Mouse (Mus musculus) intestine, embryonic 15.5 days (tissue): ENCODE measurements around the gene Rbm38. TPM values are rescaled to one million over a fixed set of nuclear protein-coding genes. Genes with fewer than 3 reads are reported as not detected.
A peak's percentile ranks its signal among the peaks of the same experiment; 100 is the strongest.

Source experiments
- ATAC-seq: fragments of 200-750 bp; cut with Nextera tagmentation; 2 replicates; pipeline ENCODE4 v1.8.0; 2017; ENCODE audit warnings: moderate TSS enrichment, moderate library complexity
- H3K27ac ChIP-seq: fragments of 300-500 bp; sonication (generic); 2 replicates; pipeline ENCODE4 v1.5.1; 2015; ENCODE audit warnings: mild to moderate bottlenecking, inconsistent platforms
- H3K27me3 ChIP-seq: fragments of 300-500 bp; sonication (generic); replicated peaks from 2 replicates; pipeline ENCODE4 v1.6.1; 2015; ENCODE audit warnings: inconsistent platforms
- H3K36me3 ChIP-seq: fragments of 300-500 bp; sonication (generic); 2 replicates; pipeline ENCODE4 v1.6.1; 2015; ENCODE audit warnings: inconsistent platforms
- H3K4me1 ChIP-seq: fragments of 300-500 bp; sonication (generic); replicated peaks from 2 replicates; pipeline ENCODE4 v1.6.1; 2015; ENCODE audit warnings: inconsistent platforms
- H3K4me2 ChIP-seq: fragments of 300-500 bp; sonication (generic); replicated peaks from 2 replicates; pipeline ENCODE4 v1.6.1; 2015; ENCODE audit warnings: mild to moderate bottlenecking, inconsistent platforms
- H3K4me3 ChIP-seq: fragments of 300-500 bp; sonication (generic); replicated peaks from 2 replicates; pipeline ENCODE4 v1.5.1; 2015; ENCODE audit warnings: inconsistent platforms
- H3K9ac ChIP-seq: fragments of 300-500 bp; sonication (generic); 2 replicates; pipeline ENCODE4 v1.6.1; 2015; ENCODE audit warnings: inconsistent platforms
- H3K9me3 ChIP-seq: fragments of 300-500 bp; sonication (generic); 2 replicates; pipeline ENCODE4 v1.6.1; 2016; ENCODE audit warnings: inconsistent platforms
- WGBS: fragments of 180-500 bp; shearing (Covaris S2); methylation state at CpG from one replicate; pipeline ENCODE4 v1.1.7; 2015; 5-methylcytosine and 5-hydroxymethylcytosine counted together
- polyA plus RNA-seq: library from polyadenylated mRNA; unstranded; fragments of >200 nt; fragmentation: Nextera tagmentation; extraction: Ambion mirVana; gene quantifications from 2 replicates; pipeline ENCODE4 v1.2.1, GENCODE M21; 2015

The Rbm38 gene
- polyA plus RNA-seq, 1 experiment from 2014 or later: 49.2 TPM

DNA sequence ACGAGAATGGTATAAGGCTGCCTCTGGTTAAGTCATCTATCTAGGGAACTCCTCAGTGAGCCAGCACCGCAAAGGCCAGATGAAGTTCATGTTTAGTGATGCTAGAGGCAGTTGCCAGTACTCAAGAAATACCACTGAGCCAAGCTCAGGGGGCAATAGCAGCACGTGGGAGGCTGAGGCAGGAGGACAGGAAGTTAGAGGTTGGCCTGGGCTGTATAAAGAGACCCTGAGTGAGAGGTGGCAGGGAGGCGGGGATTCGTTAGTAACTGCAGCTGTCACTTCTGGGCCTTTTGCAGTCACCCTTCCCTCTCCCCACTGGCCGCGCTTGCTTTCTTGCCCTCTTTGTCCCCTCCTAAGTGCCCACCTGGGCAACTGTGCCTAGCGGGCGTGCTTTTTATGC lies 976 bp upstream of the Rbm38 start:
- H3K9ac ChIP-seq: peak overlapping the region; percentile 51
- H3K4me1 ChIP-seq: peaks cover 37% of the 10 kb centered on the region
- 21% methylated on average over 9 of the region's 9 CpGs for WGBS
- peak overlapping the region; percentile 90 for H3K4me2 ChIP-seq
- H3K4me3 ChIP-seq: peak overlapping the region; percentile 38
- no peaks in the 10 kb centered on the region for H3K9me3 ChIP-seq
- 0 out of 2 replicates have a peak, but pooled peaks cover 4% of the 10 kb centered on the region for H3K27me3 ChIP-seq
- H3K36me3 ChIP-seq: peaks cover 7% of the 10 kb centered on the region; the same call in 1 of the 2 replicates
- no peak overlapping the region for H3K27ac ChIP-seq
- ATAC-seq: no peak

- peaks cover 2% of the 10 kb centered on the region; the same call in 1 of the 2 replicates for H3K36me3 ChIP-seq
- peaks cover 42% of the 10 kb centered on the region for H3K4me1 ChIP-seq
- H3K27me3 ChIP-seq: 0 out of 2 replicates have a peak, but pooled peaks cover 4% of the 10 kb centered on the region
- H3K9ac ChIP-seq: peak overlapping the region; percentile 51
- peak; percentile 80 for ATAC-seq
- no peaks in the 10 kb centered on the region for H3K9me3 ChIP-seq
- H3K27ac ChIP-seq: no peak overlapping the region
- H3K4me2 ChIP-seq: peak overlapping the region; percentile 90
- under 1% methylated on average over 29 of the region's 29 CpGs for WGBS
- H3K4me3 ChIP-seq: peak overlapping the region; percentile 38
Measured at GRCm38 (mm10) chr2:173019790-173020189, 508 bp upstream of the Rbm38 start.

DNA sequence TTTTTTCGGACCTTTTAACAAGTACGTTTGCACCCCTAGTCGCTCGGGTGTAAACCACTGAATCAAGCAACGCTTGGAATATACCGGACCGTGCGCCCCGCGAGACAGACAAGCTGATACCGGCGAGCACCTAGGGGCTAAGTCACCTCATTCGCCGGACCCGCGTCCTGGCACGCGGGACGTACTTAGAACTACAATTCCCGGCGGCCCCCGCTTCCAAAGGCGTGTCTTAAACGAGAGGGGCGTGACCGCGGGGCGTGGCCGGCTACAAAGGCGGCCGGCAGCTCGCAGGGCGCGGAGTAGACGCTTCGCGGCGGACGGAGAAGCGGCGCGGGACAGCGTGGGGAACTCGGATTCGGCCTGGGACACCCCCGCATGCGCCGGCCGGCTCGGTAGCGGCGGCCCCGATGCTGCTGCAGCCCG lies 1.3 kb downstream of the Rbm38 start:
- ATAC-seq: peak; percentile 75
- H3K4me3 ChIP-seq: peak overlapping the region; percentile 83
- peak overlapping the region; percentile 69 for H3K9ac ChIP-seq
- H3K9me3 ChIP-seq: no peaks in the 10 kb centered on the region
- H3K27me3 ChIP-seq: 0 out of 2 replicates have a peak, but pooled peaks cover 4% of the 10 kb centered on the region
- peak overlapping the region; percentile 82 for H3K4me2 ChIP-seq
- peaks cover 60% of the 10 kb centered on the region for H3K4me1 ChIP-seq
- H3K36me3 ChIP-seq: no peaks in the 10 kb centered on the region
- WGBS: under 1% methylated on average over 54 of the region's 54 CpGs
- H3K27ac ChIP-seq: 0 out of 2 replicates have a peak overlapping the region, but pooled peaks have one; percentile 56

- Histone ChIP-seq H3K27ac (0 out of 2 replicates have a peak overlapping the region, but pooled peaks have one; percentile 56), H3K4me2 (peak overlapping the region; percentile 82), H3K27me3 (0 out of 2 replicates have a peak, but pooled peaks cover 4% of the 10 kb centered on the region), H3K4me3 (peak overlapping the region; percentile 83), H3K36me3 (no peaks in the 10 kb centered on the region), H3K4me1 (peaks cover 66% of the 10 kb centered on the region), H3K9ac (peak overlapping the region; percentile 69), H3K9me3 (no peaks in the 10 kb centered on the region)
- WGBS: under 1% methylated on average over 51 of the region's 51 CpGs
- ATAC-seq: peak; percentile 19
Measured at GRCm38 (mm10) chr2:173022056-173022681, 1.9 kb downstream of the Rbm38 start.

GRCm38 (mm10) chr2:173022813-173023212 lies 2.5 kb downstream of the Rbm38 start:
- 27% methylated on average over 10 of the region's 10 CpGs for WGBS
- peak overlapping the region; percentile 69 for H3K9ac ChIP-seq
- H3K27me3 ChIP-seq: 0 out of 2 replicates have a peak, but pooled peaks cover 4% of the 10 kb centered on the region
- peak overlapping the region; percentile 82 for H3K4me2 ChIP-seq
- peak overlapping the region; percentile 83 for H3K4me3 ChIP-seq
- no peak for ATAC-seq
- peaks cover 71% of the 10 kb centered on the region for H3K4me1 ChIP-seq
- no peaks in the 10 kb centered on the region for H3K9me3 ChIP-seq
- H3K27ac ChIP-seq: peak overlapping the region; percentile 42
- H3K36me3 ChIP-seq: no peaks in the 10 kb centered on the region

- Histone ChIP-seq H3K4me3 (peak overlapping the region; percentile 83), H3K36me3 (no peaks in the 10 kb centered on the region), H3K27ac (peak overlapping the region; percentile 42), H3K4me1 (peaks cover 74% of the 10 kb centered on the region), H3K4me2 (peak overlapping the region; percentile 82), H3K27me3 (0 out of 2 replicates have a peak, but pooled peaks cover 4% of the 10 kb centered on the region), H3K9ac (peak overlapping the region; percentile 69), H3K9me3 (no peaks in the 10 kb centered on the region)
- peak; percentile 24 for ATAC-seq
- WGBS: 62% methylated on average over 7 of the region's 7 CpGs
Measured at GRCm38 (mm10) chr2:173023371-173023851, 3.1 kb downstream of the Rbm38 start.

DNA sequence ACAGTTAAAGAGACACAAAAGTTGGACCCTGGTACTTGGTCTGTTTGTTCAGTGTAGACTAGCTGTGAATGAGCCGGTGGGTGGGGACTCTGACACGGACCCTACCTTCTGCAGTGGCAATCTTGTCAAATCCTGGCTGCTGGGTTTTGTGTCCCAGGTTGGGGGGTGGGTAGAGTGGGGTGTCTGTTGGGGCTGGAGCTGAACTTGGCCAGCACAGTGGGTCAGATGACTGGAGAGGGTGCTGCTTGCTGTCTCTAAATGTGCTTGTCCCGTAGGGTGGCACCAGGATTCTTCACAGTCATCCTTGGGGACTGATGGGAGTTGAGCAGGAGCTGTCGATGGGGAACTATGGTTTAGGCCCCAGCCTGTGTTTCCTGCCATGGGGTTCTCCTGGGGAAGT lies 3.7 kb downstream of the Rbm38 start:
- H3K36me3 ChIP-seq: peaks cover under 1% of the 10 kb centered on the region; the same call in 1 of the 2 replicates
- H3K4me3 ChIP-seq: peak overlapping the region; percentile 83
- H3K9me3 ChIP-seq: no peaks in the 10 kb centered on the region
- H3K27ac ChIP-seq: no peak overlapping the region
- peak; percentile 13; the same call in 1 of the 2 replicates for ATAC-seq
- 0 out of 2 replicates have a peak, but pooled peaks cover 4% of the 10 kb centered on the region for H3K27me3 ChIP-seq
- peaks cover 70% of the 10 kb centered on the region for H3K4me1 ChIP-seq
- peak overlapping the region; percentile 69; the same call in 1 of the 2 replicates for H3K9ac ChIP-seq
- WGBS: 66% methylated on average over 4 of the region's 4 CpGs
- H3K4me2 ChIP-seq: peak overlapping the region; percentile 82

DNA sequence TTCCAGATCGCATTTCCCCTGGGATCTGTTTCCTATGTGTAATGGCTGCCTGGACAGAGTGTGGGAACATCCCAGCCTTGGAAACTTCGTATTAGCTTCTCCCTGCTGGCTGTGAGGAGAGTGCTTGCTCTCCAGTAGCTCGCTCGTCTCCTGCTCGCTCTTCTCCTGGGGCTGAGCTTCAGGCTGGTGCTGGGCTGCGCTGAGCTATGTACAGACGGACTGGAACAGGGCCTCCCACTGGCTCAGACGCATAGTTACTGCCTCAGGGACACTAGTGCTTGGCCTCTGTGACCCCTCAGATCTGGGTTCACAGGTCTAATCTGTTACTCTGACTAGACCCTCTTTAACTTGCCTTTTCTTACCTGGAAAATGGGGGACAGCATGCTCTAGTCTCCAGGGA lies 4.1 kb downstream of the Rbm38 start:
- Histone ChIP-seq H3K4me2 (peak overlapping the region; percentile 82), H3K27ac (no peak overlapping the region), H3K9me3 (no peaks in the 10 kb centered on the region), H3K4me1 (peaks cover 66% of the 10 kb centered on the region), H3K9ac (peak overlapping the region; percentile 69; the same call in 1 of the 2 replicates), H3K27me3 (0 out of 2 replicates have a peak, but pooled peaks cover 4% of the 10 kb centered on the region), H3K36me3 (peaks cover 3% of the 10 kb centered on the region; the same call in 1 of the 2 replicates), H3K4me3 (no peak overlapping the region)
- ATAC-seq: no peak
- 81% methylated on average over 8 of the region's 8 CpGs for WGBS

GRCm38 (mm10) chr2:173024938-173025337 lies 4.6 kb downstream of the Rbm38 start:
- Histone ChIP-seq H3K9ac (0 out of 2 replicates have a peak overlapping the region, but pooled peaks have one; percentile 2), H3K4me3 (no peak overlapping the region)

DNA sequence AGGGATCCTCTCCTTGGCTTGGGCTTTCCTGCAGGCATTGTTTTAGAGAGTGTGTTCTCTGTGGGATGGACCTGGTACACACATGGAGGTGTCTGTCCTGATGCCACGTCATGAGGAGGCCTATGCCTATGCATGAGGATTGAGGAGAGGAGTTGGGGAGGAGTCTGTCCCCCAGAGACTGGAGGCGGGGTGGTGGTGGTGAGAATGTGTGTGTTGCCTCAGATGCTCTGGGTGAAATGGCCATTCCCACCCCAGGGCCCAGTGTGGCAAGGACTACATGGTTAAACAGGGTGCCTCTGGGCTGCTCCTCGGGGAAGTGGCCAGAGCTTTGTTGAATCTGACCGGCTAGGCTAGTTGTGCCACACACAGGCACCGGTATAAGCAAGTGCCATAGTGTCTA lies 6.0 kb downstream of the Rbm38 start:
- Histone ChIP-seq H3K36me3 (peaks cover 7% of the 10 kb centered on the region; the same call in 1 of the 2 replicates), H3K4me2 (peak overlapping the region; percentile 41), H3K27ac (peak overlapping the region; percentile 75), H3K27me3 (no peaks in the 10 kb centered on the region), H3K4me3 (no peak overlapping the region), H3K9me3 (no peaks in the 10 kb centered on the region), H3K4me1 (peaks cover 59% of the 10 kb centered on the region), H3K9ac (peak overlapping the region; percentile 4; the same call in 1 of the 2 replicates)
- WGBS: 66% methylated on average over 5 of the region's 5 CpGs
- ATAC-seq: no peak

More at GRCm38 (mm10) chr2:173024938-173025337, 4.6 kb downstream of the Rbm38 start:
- Histone ChIP-seq H3K4me2 (peak overlapping the region; percentile 82), H3K4me1 (peaks cover 62% of the 10 kb centered on the region), H3K27ac (no peak overlapping the region), H3K36me3 (peaks cover 3% of the 10 kb centered on the region; the same call in 1 of the 2 replicates), H3K9me3 (no peaks in the 10 kb centered on the region), H3K27me3 (0 out of 2 replicates have a peak, but pooled peaks cover 4% of the 10 kb centered on the region)
- ATAC-seq: no peak
- 38% methylated on average over 4 of the region's 4 CpGs for WGBS

DNA sequence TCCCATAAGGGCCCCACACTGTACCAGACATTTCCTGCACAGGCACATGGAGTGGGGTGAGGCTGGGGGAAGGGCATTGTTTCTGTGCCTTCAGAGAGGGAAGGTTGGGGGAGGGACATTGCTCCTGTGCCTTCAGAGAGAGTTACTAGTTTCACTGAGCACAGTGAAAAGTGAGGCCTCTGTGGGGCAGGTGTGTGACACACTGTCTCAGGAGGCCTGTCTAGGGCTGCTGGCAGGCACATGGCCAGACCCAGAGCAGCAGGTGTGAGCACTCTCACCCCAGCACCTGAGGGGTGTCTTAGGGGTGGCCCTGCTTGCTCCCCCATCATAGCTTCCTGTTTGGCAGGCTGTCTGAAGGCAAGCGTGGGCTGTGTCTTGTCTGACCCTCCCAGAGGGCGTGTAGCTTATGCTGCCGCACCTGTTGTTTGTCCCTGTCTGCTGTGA lies 6.4 kb downstream of the Rbm38 start:
- H3K4me3 ChIP-seq: no peak overlapping the region
- H3K27ac ChIP-seq: peak overlapping the region; percentile 75
- no peaks in the 10 kb centered on the region for H3K9me3 ChIP-seq
- peak overlapping the region; percentile 41 for H3K4me2 ChIP-seq
- H3K4me1 ChIP-seq: peaks cover 59% of the 10 kb centered on the region
- H3K9ac ChIP-seq: peak overlapping the region; percentile 4; the same call in 1 of the 2 replicates
- peaks cover 9% of the 10 kb centered on the region; the same call in 1 of the 2 replicates for H3K36me3 ChIP-seq
- ATAC-seq: peak; percentile 57
- H3K27me3 ChIP-seq: no peaks in the 10 kb centered on the region
- 63% methylated on average over 3 of the region's 3 CpGs for WGBS

GRCm38 (mm10) chr2:173027169-173027823 lies 7.0 kb downstream of the Rbm38 start:
- 87% methylated on average over 6 of the region's 6 CpGs for WGBS
- Histone ChIP-seq H3K9ac (no peak overlapping the region), H3K9me3 (no peaks in the 10 kb centered on the region), H3K4me2 (peak overlapping the region; percentile 41), H3K4me1 (peaks cover 59% of the 10 kb centered on the region), H3K36me3 (peaks cover 12% of the 10 kb centered on the region; the same call in 1 of the 2 replicates), H3K27ac (peak overlapping the region; percentile 75), H3K4me3 (no peak overlapping the region), H3K27me3 (no peaks in the 10 kb centered on the region)
- no peak for ATAC-seq
